Mouse (Mus musculus): Measurements from ENCODE around the gene Pmm1. TPM values are rescaled to one million over a fixed set of nuclear protein-coding genes. Genes with fewer than 3 reads are reported as not detected.
A peak's percentile ranks its signal among the peaks of the same experiment; 100 is the strongest.

The Pmm1 gene
- polyA plus RNA-seq, 1 experiment from 2014 or later = 96.6 TPM

DNA sequence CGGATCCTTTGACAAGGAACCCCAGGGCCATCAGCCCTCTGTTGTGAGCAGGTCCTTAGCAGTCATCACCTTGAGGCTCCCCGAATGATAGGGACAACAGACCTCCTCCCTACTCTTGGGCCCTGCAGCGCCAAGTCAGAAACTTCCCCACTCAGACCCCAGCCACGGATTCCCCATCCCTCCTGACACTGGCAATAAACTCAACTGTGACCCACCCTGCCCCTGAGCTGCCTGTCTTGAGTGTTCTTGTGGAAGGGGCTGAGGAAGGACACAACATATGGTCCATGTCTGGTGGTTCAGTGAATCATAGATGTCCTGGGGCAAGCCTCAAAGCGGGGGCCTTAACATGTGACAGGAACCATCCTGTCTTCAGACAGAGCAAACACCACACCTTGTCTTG, 10.0 kb downstream of the Pmm1 start:
- ATAC-seq (ENCODE audit: low read depth) = no peak
- WGBS = 89% methylated on average over 5 of the region's 5 CpGs
- Histone ChIP-seq H3K4me2 (ENCODE audit: low read depth, low read length) (no peak overlapping the region), H3K27me3 (ENCODE audit: control insufficient read depth, insufficient read depth, low read length) (no peaks in the 10 kb centered on the region), H3K9ac (replicated peaks; ENCODE audit: low read depth, low read length) (no peak overlapping the region), H3K4me3 (ENCODE audit: low read depth, low read length) (no peak overlapping the region), H3K9me3 (ENCODE audit: control insufficient read depth, low read length) (no peaks in the 10 kb centered on the region), H3K27ac (ENCODE audit: low read depth, low read length) (no peak overlapping the region), H3K36me3 (ENCODE audit: control insufficient read depth, insufficient read depth, low read length) (peaks cover 34% of the 10 kb centered on the region), H3K4me1 (ENCODE audit: control insufficient read depth, insufficient read depth, low read length) (no peaks in the 10 kb centered on the region)

DNA sequence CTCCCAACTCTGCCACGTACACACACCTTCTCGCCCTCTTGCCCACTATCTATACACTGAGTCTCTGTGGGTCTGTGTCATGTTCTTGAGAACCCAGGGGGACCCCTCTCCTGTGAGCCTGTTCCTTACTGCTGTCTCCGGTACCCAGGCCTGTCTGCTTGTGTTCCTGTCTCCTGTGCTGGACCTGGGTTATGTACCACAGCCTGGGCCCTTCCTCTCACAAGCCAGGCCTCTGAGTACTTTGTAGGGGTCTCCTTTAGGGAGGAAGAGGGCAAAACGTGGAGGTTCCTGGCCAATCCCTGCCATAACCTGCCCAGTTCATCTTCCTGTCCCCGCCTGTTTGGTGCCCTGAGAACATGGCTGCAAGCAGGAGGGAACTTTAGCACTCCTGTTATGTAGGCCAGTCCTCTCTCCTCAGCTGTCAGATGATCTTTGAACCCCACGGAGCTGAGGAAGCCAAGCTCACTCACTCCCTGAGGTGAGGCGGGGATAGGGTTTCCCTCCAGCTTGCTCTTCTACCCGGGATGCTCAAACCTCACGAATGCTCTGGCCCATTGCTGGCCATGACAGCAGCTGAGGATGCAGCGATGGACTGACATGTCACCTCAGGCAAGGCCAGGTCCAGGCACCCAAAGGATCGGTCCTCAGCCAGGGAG, 11.1 kb downstream of the Pmm1 start:
- ATAC-seq (ENCODE audit: low read depth) = no peak
- Histone ChIP-seq H3K4me2 (ENCODE audit: low read depth, low read length) (no peak overlapping the region), H3K27ac (ENCODE audit: low read depth, low read length) (no peak overlapping the region), H3K27me3 (ENCODE audit: control insufficient read depth, insufficient read depth, low read length) (no peaks in the 10 kb centered on the region), H3K9me3 (ENCODE audit: control insufficient read depth, low read length) (no peaks in the 10 kb centered on the region), H3K9ac (replicated peaks; ENCODE audit: low read depth, low read length) (no peak overlapping the region), H3K4me1 (ENCODE audit: control insufficient read depth, insufficient read depth, low read length) (no peaks in the 10 kb centered on the region), H3K36me3 (ENCODE audit: control insufficient read depth, insufficient read depth, low read length) (peaks cover 27% of the 10 kb centered on the region), H3K4me3 (ENCODE audit: low read depth, low read length) (no peak overlapping the region)
- 74% methylated on average over 11 of the region's 11 CpGs for WGBS

DNA sequence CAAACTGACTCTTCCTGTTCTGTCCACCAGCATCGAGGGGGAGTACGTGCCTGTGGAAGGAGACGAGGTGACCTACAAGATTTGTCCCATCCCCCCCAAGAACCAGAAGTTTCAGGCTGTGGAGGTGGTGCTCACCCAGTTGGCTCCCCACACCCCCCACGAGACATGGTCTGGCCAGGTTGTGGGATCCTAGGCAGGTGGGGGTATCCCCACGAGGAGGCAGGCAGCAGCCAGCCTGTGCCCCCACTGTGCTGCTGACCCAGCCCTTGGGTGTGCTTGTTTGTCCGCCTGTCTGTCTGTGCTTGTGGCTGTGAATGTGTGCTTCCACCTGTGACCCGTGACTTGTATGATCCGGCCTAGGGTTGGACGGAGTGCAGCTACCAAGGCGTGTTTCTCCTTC, 11.7 kb downstream of the Pmm1 start:
- Histone ChIP-seq H3K9ac (replicated peaks; ENCODE audit: low read depth, low read length) (no peak overlapping the region), H3K4me2 (ENCODE audit: low read depth, low read length) (no peak overlapping the region), H3K4me1 (ENCODE audit: control insufficient read depth, insufficient read depth, low read length) (no peaks in the 10 kb centered on the region), H3K4me3 (ENCODE audit: low read depth, low read length) (no peak overlapping the region), H3K9me3 (ENCODE audit: control insufficient read depth, low read length) (no peaks in the 10 kb centered on the region), H3K36me3 (ENCODE audit: control insufficient read depth, insufficient read depth, low read length) (peaks cover 27% of the 10 kb centered on the region), H3K27me3 (ENCODE audit: control insufficient read depth, insufficient read depth, low read length) (no peaks in the 10 kb centered on the region), H3K27ac (ENCODE audit: low read depth, low read length) (no peak overlapping the region)
- 90% methylated on average over 10 of the region's 10 CpGs for WGBS
- ATAC-seq (ENCODE audit: low read depth) = no peak

DNA sequence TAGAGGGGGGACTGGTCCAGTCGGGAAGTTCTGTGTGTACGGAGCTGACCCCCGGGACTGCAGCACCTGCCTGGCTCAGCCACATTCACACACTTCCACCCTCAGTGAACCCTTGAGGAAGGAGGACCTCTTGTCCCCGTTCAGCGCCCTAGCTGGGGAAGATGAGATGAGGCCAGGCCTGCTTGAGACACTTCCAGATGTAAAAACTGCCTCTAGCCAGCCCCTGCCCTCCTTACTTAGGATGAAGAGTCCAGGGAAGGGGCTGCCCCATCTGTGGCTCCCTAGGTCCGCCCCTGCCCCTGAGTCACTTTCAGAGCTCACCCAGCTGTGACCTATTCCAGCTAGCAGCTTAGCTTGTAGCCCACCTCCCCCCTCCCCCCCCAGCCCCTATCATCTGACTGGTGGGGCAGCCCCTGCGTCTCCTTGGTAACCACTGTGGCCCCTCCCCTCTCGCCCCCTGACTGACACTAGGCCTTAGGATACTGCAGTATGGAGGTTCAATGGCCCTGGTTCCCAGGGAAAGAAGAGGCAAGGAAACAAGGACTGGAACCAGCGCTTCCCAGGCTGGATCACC, 17.5 kb downstream of the Pmm1 start:
- no peaks in the 10 kb centered on the region for H3K27me3 ChIP-seq (ENCODE audit: control insufficient read depth, insufficient read depth, low read length)
- H3K4me2 ChIP-seq (ENCODE audit: low read depth, low read length) = no peak overlapping the region
- WGBS = 14% methylated on average over 9 of the region's 9 CpGs
- ATAC-seq (ENCODE audit: low read depth) = no peak
- H3K36me3 ChIP-seq (ENCODE audit: control insufficient read depth, insufficient read depth, low read length) = peaks cover 9% of the 10 kb centered on the region; the same call in 1 of the 2 replicates
- H3K27ac ChIP-seq (ENCODE audit: low read depth, low read length) = no peak overlapping the region
- no peaks in the 10 kb centered on the region for H3K9me3 ChIP-seq (ENCODE audit: control insufficient read depth, low read length)
- no peak overlapping the region for H3K9ac ChIP-seq (replicated peaks; ENCODE audit: low read depth, low read length)
- H3K4me1 ChIP-seq (ENCODE audit: control insufficient read depth, insufficient read depth, low read length) = peaks cover 8% of the 10 kb centered on the region
- H3K4me3 ChIP-seq (ENCODE audit: low read depth, low read length) = no peak overlapping the region

DNA sequence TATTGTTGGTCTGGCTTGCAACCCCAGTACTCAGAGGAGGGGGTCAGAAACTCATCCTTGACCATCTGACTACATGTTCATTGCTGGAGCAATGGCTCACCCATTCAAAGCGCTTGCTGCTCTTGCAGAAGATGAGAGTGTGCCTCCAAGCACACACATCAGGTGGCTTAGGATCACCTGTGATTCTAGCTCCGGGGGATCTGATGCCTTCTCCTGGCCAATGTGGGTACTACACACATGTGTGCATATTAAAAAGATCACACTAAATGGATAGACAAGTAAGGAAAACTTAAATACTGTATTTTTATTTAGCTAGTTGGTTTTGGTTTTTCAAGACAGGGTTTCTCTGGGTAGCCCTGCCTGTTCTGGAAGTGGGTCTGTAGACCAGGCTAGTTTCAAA, 19.7 kb downstream of the Pmm1 start:
- no peak overlapping the region for H3K27ac ChIP-seq (ENCODE audit: low read depth, low read length)

DNA sequence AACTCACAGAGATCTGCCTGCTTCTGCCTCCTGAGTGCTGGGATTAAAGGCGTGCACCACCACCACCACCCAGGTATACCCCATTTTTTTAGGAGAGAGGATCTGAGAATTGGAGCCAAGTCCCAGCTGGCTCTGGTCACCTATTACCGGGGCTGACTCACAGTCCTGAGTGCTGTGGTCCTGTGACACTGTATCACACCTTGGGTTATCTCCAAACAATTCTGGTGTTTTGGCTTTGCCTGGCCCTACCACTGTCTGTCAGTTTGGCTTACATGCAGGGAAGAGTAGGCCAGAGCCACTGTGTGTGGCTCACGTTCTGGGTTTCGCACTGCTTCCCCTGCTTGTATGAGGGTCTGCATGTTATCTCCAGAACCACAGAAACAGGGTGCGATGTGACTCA, 20.5 kb downstream of the Pmm1 start:
- WGBS = 88% methylated on average over 5 of the region's 5 CpGs
- Histone ChIP-seq H3K4me3 (ENCODE audit: low read depth, low read length) (no peak overlapping the region), H3K4me2 (ENCODE audit: low read depth, low read length) (no peak overlapping the region), H3K9me3 (ENCODE audit: control insufficient read depth, low read length) (no peaks in the 10 kb centered on the region), H3K27me3 (ENCODE audit: control insufficient read depth, insufficient read depth, low read length) (no peaks in the 10 kb centered on the region), H3K27ac (ENCODE audit: low read depth, low read length) (no peak overlapping the region), H3K9ac (replicated peaks; ENCODE audit: low read depth, low read length) (no peak overlapping the region), H3K4me1 (ENCODE audit: control insufficient read depth, insufficient read depth, low read length) (peaks cover 20% of the 10 kb centered on the region), H3K36me3 (ENCODE audit: control insufficient read depth, insufficient read depth, low read length) (peaks cover 3% of the 10 kb centered on the region; the same call in 1 of the 2 replicates)
- ATAC-seq (ENCODE audit: low read depth) = no peak

More for the DNA sequence above, 19.7 kb downstream of the Pmm1 start:
- Histone ChIP-seq H3K4me1 (ENCODE audit: control insufficient read depth, insufficient read depth, low read length) (peaks cover 18% of the 10 kb centered on the region), H3K9ac (replicated peaks; ENCODE audit: low read depth, low read length) (no peak overlapping the region), H3K9me3 (ENCODE audit: control insufficient read depth, low read length) (no peaks in the 10 kb centered on the region), H3K4me2 (ENCODE audit: low read depth, low read length) (no peak overlapping the region), H3K36me3 (ENCODE audit: control insufficient read depth, insufficient read depth, low read length) (peaks cover 3% of the 10 kb centered on the region; the same call in 1 of the 2 replicates), H3K4me3 (ENCODE audit: low read depth, low read length) (no peak overlapping the region), H3K27me3 (ENCODE audit: control insufficient read depth, insufficient read depth, low read length) (no peaks in the 10 kb centered on the region)
- no peak for ATAC-seq (ENCODE audit: low read depth)
- WGBS = 93% methylated on average over 2 of the region's 2 CpGs

DNA sequence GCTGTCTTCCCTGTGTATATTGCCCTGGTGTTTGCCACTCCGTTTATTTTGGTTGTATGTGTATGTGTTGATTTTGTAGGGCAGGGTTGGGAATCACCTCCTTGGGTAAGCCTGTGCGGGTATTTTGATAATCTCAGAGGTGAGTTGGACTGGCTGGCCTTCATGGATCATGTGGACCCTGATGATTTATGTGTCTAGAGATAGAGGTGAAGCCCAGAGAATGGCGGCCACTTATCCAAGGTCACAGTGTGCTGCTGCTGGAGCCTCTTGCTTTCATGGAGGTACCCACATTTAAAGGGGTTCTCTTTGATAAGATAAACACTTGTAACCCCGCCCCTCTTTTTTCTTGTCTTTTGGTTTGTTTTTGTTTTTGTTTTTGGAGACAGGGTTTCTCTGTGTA, 21.0 kb downstream of the Pmm1 start:
- peaks cover 3% of the 10 kb centered on the region; the same call in 1 of the 2 replicates for H3K36me3 ChIP-seq (ENCODE audit: control insufficient read depth, insufficient read depth, low read length)
- H3K9me3 ChIP-seq (ENCODE audit: control insufficient read depth, low read length) = no peaks in the 10 kb centered on the region
- no peak overlapping the region for H3K4me2 ChIP-seq (ENCODE audit: low read depth, low read length)
- H3K27me3 ChIP-seq (ENCODE audit: control insufficient read depth, insufficient read depth, low read length) = no peaks in the 10 kb centered on the region
- no peak overlapping the region for H3K9ac ChIP-seq (replicated peaks; ENCODE audit: low read depth, low read length)
- H3K4me1 ChIP-seq (ENCODE audit: control insufficient read depth, insufficient read depth, low read length) = peaks cover 20% of the 10 kb centered on the region
- ATAC-seq (ENCODE audit: low read depth) = no peak
- no peak overlapping the region for H3K4me3 ChIP-seq (ENCODE audit: low read depth, low read length)
- WGBS = 89% methylated on average over 4 of the region's 4 CpGs
- H3K27ac ChIP-seq (ENCODE audit: low read depth, low read length) = no peak overlapping the region

DNA sequence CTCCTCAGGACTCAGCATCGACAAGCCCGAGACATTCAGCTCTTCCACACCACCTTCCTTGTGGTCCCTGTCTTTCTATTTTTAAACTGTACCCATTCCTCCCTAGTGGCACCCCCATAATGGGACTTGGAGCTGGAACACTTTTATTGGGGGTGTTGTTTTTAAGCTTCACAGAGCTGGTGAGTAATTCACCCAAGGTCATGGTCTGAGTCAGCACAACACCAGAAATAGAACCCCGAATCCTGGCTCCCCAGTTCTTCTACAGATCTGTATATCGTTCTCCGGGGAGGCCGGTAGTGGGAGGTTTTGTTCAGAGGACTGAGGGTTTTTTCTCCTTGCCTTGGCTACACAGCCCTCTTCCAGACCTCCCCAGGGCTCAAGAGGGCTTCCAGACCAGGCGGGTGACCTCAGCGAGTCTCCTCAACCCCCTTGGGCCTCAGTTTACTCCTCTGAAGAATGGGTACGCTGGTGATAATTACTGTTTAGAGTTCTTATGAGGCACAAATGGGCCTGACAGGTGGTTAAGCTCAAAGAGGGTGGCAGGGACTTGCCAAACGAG, 21.5 kb downstream of the Pmm1 start:
- Histone ChIP-seq H3K4me1 (ENCODE audit: control insufficient read depth, insufficient read depth, low read length) (peaks cover 20% of the 10 kb centered on the region), H3K9ac (replicated peaks; ENCODE audit: low read depth, low read length) (no peak overlapping the region), H3K4me2 (ENCODE audit: low read depth, low read length) (no peak overlapping the region; the same call in 1 of the 2 replicates), H3K4me3 (ENCODE audit: low read depth, low read length) (no peak overlapping the region), H3K27me3 (ENCODE audit: control insufficient read depth, insufficient read depth, low read length) (no peaks in the 10 kb centered on the region), H3K27ac (ENCODE audit: low read depth, low read length) (no peak overlapping the region), H3K36me3 (ENCODE audit: control insufficient read depth, insufficient read depth, low read length) (peaks cover 3% of the 10 kb centered on the region; the same call in 1 of the 2 replicates), H3K9me3 (ENCODE audit: control insufficient read depth, low read length) (no peaks in the 10 kb centered on the region)
- no peak for ATAC-seq (ENCODE audit: low read depth)
- 89% methylated on average over 10 of the region's 10 CpGs for WGBS

DNA sequence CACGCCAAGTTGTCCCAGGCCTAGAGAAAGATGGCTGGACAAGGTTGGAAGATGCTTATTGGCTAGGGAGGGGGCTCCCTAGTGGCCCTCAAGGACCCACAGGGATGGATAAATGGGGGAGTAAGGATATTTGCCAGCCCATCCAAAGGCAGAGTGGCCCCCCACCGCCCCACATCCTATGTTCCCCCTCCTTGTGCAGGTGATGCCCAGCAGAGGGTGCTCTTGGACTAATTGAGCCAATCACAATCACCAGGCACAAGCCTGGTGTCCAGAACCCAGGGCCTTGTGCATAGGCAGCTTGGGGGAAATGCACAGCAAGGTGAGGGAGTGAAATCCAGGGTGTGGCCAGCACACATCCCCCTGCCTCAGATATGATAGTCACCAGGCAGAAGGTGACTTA, 22.5 kb downstream of the Pmm1 start:
- H3K9me3 ChIP-seq (ENCODE audit: control insufficient read depth, low read length) = no peaks in the 10 kb centered on the region
- ATAC-seq (ENCODE audit: low read depth) = peak; percentile 51; the same call in 1 of the 2 replicates
- peaks cover 3% of the 10 kb centered on the region; the same call in 1 of the 2 replicates for H3K36me3 ChIP-seq (ENCODE audit: control insufficient read depth, insufficient read depth, low read length)
- peak overlapping the region; percentile 58 for H3K4me3 ChIP-seq (ENCODE audit: low read depth, low read length)
- peak overlapping the region; percentile 75 for H3K9ac ChIP-seq (replicated peaks; ENCODE audit: low read depth, low read length)
- 24% methylated on average over 2 of the region's 2 CpGs for WGBS
- peaks cover 21% of the 10 kb centered on the region for H3K4me1 ChIP-seq (ENCODE audit: control insufficient read depth, insufficient read depth, low read length)
- H3K4me2 ChIP-seq (ENCODE audit: low read depth, low read length) = peak overlapping the region; percentile 65
- H3K27me3 ChIP-seq (ENCODE audit: control insufficient read depth, insufficient read depth, low read length) = no peaks in the 10 kb centered on the region
- H3K27ac ChIP-seq (ENCODE audit: low read depth, low read length) = peak overlapping the region; percentile 92

Data from neural tube, embryonic 14.5 days (tissue).